Mouse (Mus musculus): ENCODE results near the gene Nfrkb.

DNA sequence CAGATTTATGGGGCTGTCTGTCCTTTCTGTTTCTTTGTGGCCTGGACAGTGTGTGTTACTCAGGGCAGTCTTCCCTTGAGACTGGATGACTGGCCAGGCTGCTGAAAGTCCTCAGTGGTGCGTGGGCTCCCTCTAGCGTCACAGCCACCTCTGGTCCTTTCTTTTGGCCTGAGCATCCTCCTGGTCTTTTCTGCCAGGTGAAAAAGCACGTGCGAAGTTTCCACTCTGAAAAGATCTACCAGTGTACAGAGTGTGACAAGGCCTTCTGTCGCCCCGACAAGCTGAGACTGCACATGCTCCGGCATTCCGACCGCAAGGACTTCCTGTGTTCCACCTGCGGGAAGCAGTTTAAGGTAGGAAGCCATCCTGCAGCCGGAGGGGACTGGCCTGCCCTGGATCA, 37.1 kb upstream of the Nfrkb start:
- TF ChIP-seq GATA1 (IDR thresholded peaks at IDR 0.05; ENCODE audit: low read length), result no peak
- TF ChIP-seq TAL1 (IDR thresholded peaks at IDR 0.05; ENCODE audit: low read length), result no peak

Data from erythroblast, embryonic 14.5 days (primary cell).